Mouse (Mus musculus) adrenal gland, adult 8-10 months (tissue): Measurements from ENCODE around the gene 4930578C19Rik. TPM values are rescaled to one million over a fixed set of nuclear protein-coding genes. Genes with fewer than 3 reads are reported as not detected.
"Not testable (repeated sequence)": the region's sequence is repeated elsewhere in the genome, so short reads cannot be mapped to it uniquely, and the experiment has no call there.

Experiments used
- DNase-seq: peaks from one replicate; pipeline ENCODE4 v3.0.0; 2022
- total RNA-seq, 4 experiments: library from RNA; stranded (reverse); gene quantifications; 2 replicates each; pipeline ENCODE4 v1.2.4; 2022

The 4930578C19Rik gene
- total RNA-seq = 1 to 10 TPM in 2 of 4 experiments, under 1 TPM in 2; 0.80 to 1.4 (median 1.2) TPM

DNA sequence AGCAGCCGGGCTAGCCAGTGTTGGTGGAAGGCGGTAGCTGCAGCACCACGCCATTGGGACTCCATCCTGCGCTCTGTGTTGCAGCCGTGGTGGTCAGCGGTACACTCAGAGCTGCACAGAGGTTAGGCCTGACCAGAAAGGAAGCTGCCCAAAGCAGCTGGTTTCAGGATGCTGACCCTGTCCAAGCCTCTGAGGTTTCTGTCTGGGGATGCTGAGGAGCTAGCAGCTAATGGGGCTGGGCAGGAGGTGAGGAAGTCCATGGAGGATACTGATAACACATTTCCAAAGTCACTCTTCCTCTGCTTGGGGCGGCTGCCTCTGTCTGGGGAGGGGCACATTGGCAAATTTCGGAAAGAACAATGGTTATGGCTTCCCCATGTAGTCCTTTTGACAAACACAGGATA is at the start of gene 4930578C19Rik:
TSS of gene 4930578C19Rik (minus strand) at position 200 of the 404 bp plus-strand sequence.
- DNase-seq = no peak

GRCm38 (mm10) chrX:18467690-18468089 is 6.5 kb upstream of the 4930578C19Rik start:
- no peak for DNase-seq

DNA sequence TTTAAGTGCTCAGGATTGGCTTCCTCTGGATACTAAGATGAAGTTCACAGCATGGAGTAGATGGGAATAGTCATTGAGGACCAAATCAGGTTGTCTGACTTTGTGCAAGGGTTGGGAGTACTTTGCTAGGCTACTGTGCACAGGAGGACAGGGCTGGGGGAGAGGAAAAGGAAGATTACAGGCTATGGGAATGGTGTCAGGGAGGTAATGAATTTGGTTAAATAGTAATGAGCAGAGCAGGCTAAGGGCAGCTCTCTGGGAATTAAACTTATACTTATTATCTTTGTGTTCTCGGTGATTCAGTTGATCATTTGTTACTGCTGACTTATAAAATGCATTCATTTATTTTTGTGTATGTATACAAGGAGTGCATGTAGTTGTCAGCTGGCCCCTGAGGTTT is 1.7 kb upstream of the 4930578C19Rik start:
- no peak for DNase-seq

DNA sequence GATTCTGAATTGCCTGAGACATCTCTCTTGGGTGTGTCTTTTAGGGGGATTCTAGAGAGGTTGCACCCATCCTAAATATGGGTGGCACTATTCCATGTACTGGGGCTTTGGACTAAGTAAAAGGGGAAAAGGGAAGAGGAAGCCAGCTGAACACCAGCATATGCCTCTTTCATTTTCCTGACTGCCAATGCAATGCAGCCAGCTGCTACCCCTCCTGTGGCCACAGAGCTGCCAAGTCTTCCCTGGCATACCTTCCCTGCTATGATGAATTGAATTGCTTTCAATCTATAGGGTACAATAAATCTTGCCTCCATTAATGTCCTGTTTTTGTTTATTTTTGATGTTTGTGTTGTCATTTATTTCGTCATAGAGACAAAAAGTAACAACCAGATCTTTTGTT is 9.6 kb downstream of the 4930578C19Rik start:
- no peak for DNase-seq

DNA sequence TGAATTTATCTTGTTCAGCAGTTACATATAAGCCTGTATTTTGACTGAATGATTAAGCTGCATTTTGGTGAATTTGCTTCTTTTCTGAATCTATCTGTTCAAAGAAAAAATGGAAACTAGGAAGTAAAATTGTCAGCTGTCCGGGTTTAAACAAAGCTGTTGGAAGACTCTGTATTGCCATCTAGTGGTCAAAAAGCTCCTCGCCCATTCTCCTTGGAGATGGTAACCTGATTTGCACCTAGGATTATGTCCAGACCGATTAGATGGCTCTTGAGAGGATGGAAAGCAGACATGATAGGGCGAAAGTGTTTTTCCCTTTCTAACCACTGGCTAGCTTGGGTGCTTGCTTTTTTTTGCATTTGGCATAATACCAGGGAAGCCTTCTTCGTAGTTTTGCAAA is 19.1 kb downstream of the 4930578C19Rik start:
- DNase-seq = peak; percentile 21

- no peak for DNase-seq
Measured at GRCm38 (mm10) chrX:18425451-18425850, 35.7 kb downstream of the 4930578C19Rik start.

GRCm38 (mm10) chrX:18423206-18423605 is 38.0 kb downstream of the 4930578C19Rik start:
- no peak for DNase-seq

- DNase-seq = no peak
Measured at GRCm38 (mm10) chrX:18420161-18420784, 40.9 kb downstream of the 4930578C19Rik start.

GRCm38 (mm10) chrX:18418977-18419376 is 42.2 kb downstream of the 4930578C19Rik start:
- no peak for DNase-seq

DNA sequence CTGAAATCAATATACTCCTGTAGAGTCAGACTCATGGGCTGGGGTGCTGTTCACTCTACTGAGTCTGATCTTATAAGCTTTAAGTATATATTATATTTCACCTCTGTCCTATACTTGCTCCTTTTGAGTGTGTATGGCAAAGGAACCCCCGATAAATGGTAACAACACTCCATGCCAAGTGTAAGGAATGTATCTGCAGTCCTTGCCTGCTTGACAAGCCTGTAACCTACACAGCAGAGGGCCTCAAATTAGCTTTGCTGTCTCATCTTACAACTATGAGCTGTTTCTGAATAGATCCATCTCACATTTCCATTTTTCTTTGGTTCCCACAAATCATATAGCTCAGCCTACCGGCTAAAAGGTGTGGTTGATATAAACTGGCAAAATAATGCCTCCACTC is 46.6 kb downstream of the 4930578C19Rik start:
- no peak for DNase-seq

- DNase-seq = no peak
Measured at GRCm38 (mm10) chrX:18411071-18411840, 49.9 kb downstream of the 4930578C19Rik start.

DNA sequence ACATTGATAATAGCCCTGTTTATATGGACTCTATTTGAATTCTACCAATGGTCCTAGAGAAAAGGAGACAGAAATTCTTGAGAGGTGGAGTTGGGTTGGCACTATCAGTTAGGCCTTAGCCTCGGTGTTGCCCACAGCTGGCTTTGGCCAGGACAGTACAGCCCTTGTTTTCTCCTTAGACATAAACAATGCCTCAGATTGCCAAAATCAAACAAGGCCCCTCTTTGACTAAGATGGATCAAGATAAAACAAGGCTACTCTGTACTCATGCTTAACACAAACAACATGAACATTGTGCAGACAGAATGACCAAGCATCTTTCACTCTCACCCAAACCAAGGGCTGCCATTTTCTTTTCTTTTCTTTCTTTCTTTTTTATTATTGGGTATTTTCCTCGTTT is 51.6 kb downstream of the 4930578C19Rik start:
- DNase-seq = no peak

GRCm38 (mm10) chrX:18402296-18402695 is 58.9 kb downstream of the 4930578C19Rik start:
- no peak for DNase-seq

GRCm38 (mm10) chrX:18396700-18397099 is 64.5 kb downstream of the 4930578C19Rik start:
- no peak for DNase-seq

DNA sequence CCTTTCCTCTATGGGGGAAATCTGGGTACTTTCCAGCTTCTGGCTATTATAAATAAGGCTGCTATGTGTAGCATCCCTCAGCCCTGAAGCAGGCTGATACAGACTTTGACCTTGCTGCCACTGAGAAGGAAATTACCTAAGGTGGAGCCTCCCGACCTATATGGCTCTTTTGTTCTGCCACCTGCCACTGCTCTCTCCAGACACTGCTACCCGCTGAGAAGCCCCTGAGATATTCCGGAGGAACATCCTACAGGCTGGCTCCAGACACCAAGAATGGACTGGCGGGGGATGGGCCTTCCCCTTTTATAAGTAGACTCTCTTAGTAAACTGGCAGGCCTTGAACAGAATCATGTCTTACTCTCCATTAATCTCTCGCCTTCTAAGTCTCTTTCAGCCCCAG is 77.0 kb downstream of the 4930578C19Rik start:
- not testable (repeated sequence) for DNase-seq
